Mouse (Mus musculus): ENCODE data around the gene Sbk1. TPM values are rescaled to one million over a fixed set of nuclear protein-coding genes. Genes with fewer than 3 reads are reported as not detected.

The Sbk1 gene
- polyA plus RNA-seq, 1 experiment = 29.2 TPM

DNA sequence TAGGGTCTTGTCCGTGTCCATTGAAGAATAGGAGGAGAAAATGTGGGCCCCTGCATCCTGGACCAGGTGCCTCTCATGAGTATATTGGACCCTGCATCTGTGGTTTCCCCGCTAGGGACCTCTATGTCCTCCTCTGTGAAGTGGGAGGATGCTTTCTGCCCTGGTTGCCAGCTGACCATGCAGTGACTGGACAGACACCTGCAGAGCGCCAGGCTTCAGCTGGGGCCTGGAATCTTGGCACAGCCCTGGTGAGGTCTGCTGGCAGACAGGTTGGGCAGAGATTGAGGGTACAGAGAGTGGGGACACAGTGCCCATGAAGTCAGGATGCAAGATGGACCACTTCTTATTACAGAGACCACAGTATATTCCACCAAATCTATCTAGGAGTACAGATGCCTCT is 22.4 kb upstream of the Sbk1 start:
- H3K27me3 ChIP-seq (replicated peaks; ENCODE audit: control insufficient read depth, insufficient read depth, low read length) = no peaks in the 10 kb centered on the region
- WGBS = 92% methylated on average over 3 of the region's 3 CpGs
- no peak for TF ChIP-seq POLR2A (IDR thresholded peaks at IDR 0.05; ENCODE audit: low read depth, low read length)
- TF ChIP-seq CTCF (conservative IDR thresholded peaks at IDR 0.05; ENCODE audit: insufficient read depth, insufficient read length, low read depth, low read length) = no peak

DNA sequence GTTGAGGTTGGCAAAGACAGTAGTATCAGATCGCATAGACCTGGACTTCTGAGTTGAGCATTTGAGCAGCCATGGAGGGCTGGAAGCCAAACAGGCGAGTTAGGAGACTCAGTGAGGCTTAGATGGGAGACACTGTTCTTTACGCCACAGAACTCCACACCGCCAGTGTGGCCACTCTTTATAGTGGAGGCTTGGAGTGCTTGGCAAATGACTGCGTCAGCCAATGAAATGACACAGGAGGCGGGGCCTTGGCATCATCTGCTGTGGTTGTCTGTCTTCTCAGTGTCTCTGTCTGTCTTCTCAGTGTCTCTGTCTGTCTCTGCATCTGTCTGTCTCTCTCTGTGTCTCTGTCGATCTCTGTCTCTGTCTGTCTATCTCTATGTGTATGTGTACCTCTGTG is 21.9 kb upstream of the Sbk1 start:
- Histone ChIP-seq H3K4me3 (ENCODE audit: insufficient read depth, low read depth, low read length) (no peak overlapping the region), H3K27ac (ENCODE audit: insufficient read depth, low read depth, low read length) (no peak overlapping the region), H3K27me3 (replicated peaks; ENCODE audit: control insufficient read depth, insufficient read depth, low read length) (no peaks in the 10 kb centered on the region), H3K36me3 (ENCODE audit: control insufficient read depth, insufficient read depth, low read length) (no peaks in the 10 kb centered on the region), H3K4me1 (ENCODE audit: control insufficient read depth, insufficient read depth, low read length) (no peaks in the 10 kb centered on the region)
- DNase-seq = no peak
- 82% methylated on average over 7 of the region's 7 CpGs for WGBS
- TF ChIP-seq POLR2A (IDR thresholded peaks at IDR 0.05; ENCODE audit: low read depth, low read length) (no peak), CTCF (conservative IDR thresholded peaks at IDR 0.05; ENCODE audit: insufficient read depth, insufficient read length, low read depth, low read length) (no peak)

More for the DNA sequence above, 22.4 kb upstream of the Sbk1 start:
- DNase-seq = no peak
- Histone ChIP-seq H3K36me3 (ENCODE audit: control insufficient read depth, insufficient read depth, low read length) (no peaks in the 10 kb centered on the region), H3K4me3 (ENCODE audit: insufficient read depth, low read depth, low read length) (no peak overlapping the region), H3K4me1 (ENCODE audit: control insufficient read depth, insufficient read depth, low read length) (no peaks in the 10 kb centered on the region), H3K27ac (ENCODE audit: insufficient read depth, low read depth, low read length) (no peak overlapping the region)

DNA sequence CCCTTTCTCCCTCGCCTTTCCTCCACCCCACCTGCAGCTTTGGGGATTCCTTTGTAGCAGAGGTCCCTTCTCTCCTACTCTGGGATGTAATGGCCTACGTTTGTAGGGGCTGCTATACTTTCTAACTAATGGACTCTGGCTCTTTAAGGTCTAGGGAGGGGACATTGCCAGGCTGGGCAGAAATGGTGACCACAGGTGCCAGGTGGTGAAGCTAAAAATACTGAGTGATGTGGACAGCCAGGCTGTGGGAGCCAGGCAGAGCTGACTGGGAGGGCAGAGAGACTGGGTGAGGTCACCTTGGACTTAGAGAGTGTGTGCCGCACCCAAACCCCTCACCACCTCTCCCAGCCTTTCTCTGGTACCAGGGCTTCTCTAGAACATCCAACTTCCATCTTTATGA is 20.7 kb upstream of the Sbk1 start:
- no peak overlapping the region for H3K27ac ChIP-seq (ENCODE audit: insufficient read depth, low read depth, low read length)
- H3K4me3 ChIP-seq (ENCODE audit: insufficient read depth, low read depth, low read length) = no peak overlapping the region
- no peaks in the 10 kb centered on the region for H3K36me3 ChIP-seq (ENCODE audit: control insufficient read depth, insufficient read depth, low read length)
- no peak for DNase-seq
- H3K4me1 ChIP-seq (ENCODE audit: control insufficient read depth, insufficient read depth, low read length) = no peaks in the 10 kb centered on the region
- WGBS = 68% methylated on average over 3 of the region's 3 CpGs
- TF ChIP-seq POLR2A (IDR thresholded peaks at IDR 0.05; ENCODE audit: low read depth, low read length) (no peak), CTCF (conservative IDR thresholded peaks at IDR 0.05; ENCODE audit: insufficient read depth, insufficient read length, low read depth, low read length) (no peak)
- H3K27me3 ChIP-seq (replicated peaks; ENCODE audit: control insufficient read depth, insufficient read depth, low read length) = no peaks in the 10 kb centered on the region

DNA sequence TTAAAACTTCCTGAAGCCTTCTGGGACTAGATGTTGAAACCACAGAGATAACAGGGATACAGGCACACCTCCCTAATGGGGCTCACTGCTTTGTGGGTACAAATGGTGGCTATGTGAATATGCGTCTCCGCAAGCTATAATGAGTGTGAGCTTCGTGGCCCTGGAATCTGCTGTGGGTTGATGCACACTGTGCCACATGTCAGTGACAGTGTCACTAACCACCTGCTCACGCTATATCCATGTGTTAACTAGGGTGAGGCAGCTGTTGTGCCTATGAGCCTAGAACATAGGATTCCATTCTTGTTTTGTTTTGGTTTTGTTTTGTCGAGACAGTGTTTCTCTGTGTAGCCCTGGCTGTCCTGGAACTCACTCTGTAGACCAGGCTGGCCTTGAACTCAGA is 20.2 kb upstream of the Sbk1 start:
- TF ChIP-seq POLR2A (IDR thresholded peaks at IDR 0.05; ENCODE audit: low read depth, low read length) = no peak
- no peak for TF ChIP-seq CTCF (conservative IDR thresholded peaks at IDR 0.05; ENCODE audit: insufficient read depth, insufficient read length, low read depth, low read length)
- no peak for DNase-seq
- WGBS = 94% methylated on average over 5 of the region's 5 CpGs
- H3K36me3 ChIP-seq (ENCODE audit: control insufficient read depth, insufficient read depth, low read length) = no peaks in the 10 kb centered on the region
- H3K27me3 ChIP-seq (replicated peaks; ENCODE audit: control insufficient read depth, insufficient read depth, low read length) = no peaks in the 10 kb centered on the region
- no peaks in the 10 kb centered on the region for H3K4me1 ChIP-seq (ENCODE audit: control insufficient read depth, insufficient read depth, low read length)
- no peak overlapping the region for H3K4me3 ChIP-seq (ENCODE audit: insufficient read depth, low read depth, low read length)
- H3K27ac ChIP-seq (ENCODE audit: insufficient read depth, low read depth, low read length) = no peak overlapping the region

DNA sequence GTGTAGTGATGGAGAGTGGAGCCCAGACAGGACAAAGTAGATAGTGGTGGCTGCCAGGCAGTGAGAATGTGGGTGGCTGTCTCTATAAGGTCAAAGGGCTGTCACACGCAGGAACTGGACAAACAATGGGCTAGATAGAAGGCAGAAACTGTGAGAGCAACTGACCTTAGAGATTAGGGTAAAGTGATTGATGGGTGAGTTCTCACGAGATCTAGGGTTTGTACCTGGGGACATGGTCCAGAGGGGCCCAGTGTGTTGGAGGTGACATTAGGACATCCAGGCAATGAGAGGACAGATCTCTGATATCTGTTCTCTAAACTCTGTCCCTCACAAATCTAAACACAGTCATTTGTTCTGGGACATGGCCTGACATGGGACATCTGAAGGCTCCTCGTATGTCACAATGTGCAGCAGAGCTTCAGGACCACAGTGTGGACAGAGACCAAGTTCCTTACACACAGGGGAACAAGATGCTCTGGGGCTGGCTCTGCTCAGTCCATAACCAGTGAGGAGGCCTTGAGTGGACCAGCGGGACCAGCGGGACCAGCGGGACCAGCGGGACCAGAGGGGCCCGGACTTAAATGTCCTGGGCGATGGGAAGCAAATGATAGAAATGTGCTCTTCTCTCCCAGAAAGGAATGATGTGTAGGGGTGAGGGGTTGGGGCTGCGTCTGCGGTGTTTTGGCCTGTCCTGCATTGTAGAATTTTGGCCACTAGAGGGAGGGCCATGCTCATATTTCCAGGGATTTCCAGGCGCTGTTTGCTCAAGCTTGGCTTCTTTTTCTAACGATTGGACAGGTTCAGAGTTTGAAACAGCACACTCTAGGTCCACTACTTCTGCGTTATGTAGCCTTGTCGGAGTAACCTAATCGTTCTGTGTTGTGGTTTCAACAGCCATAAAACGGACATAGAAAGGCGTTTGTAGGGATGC is 11.9 kb upstream of the Sbk1 start:
- 8% methylated on average over 18 of the region's 18 CpGs for WGBS
- peak; percentile 96 for TF ChIP-seq CTCF (conservative IDR thresholded peaks at IDR 0.05; ENCODE audit: insufficient read depth, insufficient read length, low read depth, low read length)
- TF ChIP-seq POLR2A (IDR thresholded peaks at IDR 0.05; ENCODE audit: low read depth, low read length) = no peak
- H3K4me1 ChIP-seq (ENCODE audit: control insufficient read depth, insufficient read depth, low read length) = no peaks in the 10 kb centered on the region
- no peak overlapping the region for H3K4me3 ChIP-seq (ENCODE audit: insufficient read depth, low read depth, low read length)
- H3K36me3 ChIP-seq (ENCODE audit: control insufficient read depth, insufficient read depth, low read length) = no peaks in the 10 kb centered on the region
- H3K27me3 ChIP-seq (replicated peaks; ENCODE audit: control insufficient read depth, insufficient read depth, low read length) = no peaks in the 10 kb centered on the region
- no peak overlapping the region for H3K27ac ChIP-seq (ENCODE audit: insufficient read depth, low read depth, low read length)
- peak; percentile 73 for DNase-seq

DNA sequence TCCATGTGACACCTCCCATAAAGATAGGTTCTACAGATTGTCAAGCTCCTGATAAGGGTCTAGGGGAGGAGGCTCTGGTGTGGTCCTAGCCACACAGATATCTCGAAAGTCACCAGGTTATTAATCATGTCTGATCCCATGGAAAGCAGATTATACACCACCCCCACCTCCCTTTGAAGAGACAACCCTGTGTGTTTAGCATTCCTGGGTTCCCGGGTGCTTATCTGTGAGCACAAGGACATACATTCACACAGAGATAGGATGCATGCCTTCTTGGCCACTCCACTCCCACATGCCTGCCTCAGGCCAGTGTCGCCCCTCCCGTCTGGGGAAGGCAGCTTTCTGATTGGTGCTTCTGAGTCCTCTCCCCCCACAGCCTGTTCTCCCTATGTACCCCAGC is 10.6 kb upstream of the Sbk1 start:
- Histone ChIP-seq H3K27ac (ENCODE audit: insufficient read depth, low read depth, low read length) (no peak overlapping the region), H3K4me1 (ENCODE audit: control insufficient read depth, insufficient read depth, low read length) (no peaks in the 10 kb centered on the region), H3K27me3 (replicated peaks; ENCODE audit: control insufficient read depth, insufficient read depth, low read length) (no peaks in the 10 kb centered on the region), H3K4me3 (ENCODE audit: insufficient read depth, low read depth, low read length) (no peak overlapping the region), H3K36me3 (ENCODE audit: control insufficient read depth, insufficient read depth, low read length) (no peaks in the 10 kb centered on the region)
- DNase-seq = no peak
- TF ChIP-seq POLR2A (IDR thresholded peaks at IDR 0.05; ENCODE audit: low read depth, low read length) = no peak
- no peak for TF ChIP-seq CTCF (conservative IDR thresholded peaks at IDR 0.05; ENCODE audit: insufficient read depth, insufficient read length, low read depth, low read length)
- WGBS = 82% methylated on average over 4 of the region's 4 CpGs

DNA sequence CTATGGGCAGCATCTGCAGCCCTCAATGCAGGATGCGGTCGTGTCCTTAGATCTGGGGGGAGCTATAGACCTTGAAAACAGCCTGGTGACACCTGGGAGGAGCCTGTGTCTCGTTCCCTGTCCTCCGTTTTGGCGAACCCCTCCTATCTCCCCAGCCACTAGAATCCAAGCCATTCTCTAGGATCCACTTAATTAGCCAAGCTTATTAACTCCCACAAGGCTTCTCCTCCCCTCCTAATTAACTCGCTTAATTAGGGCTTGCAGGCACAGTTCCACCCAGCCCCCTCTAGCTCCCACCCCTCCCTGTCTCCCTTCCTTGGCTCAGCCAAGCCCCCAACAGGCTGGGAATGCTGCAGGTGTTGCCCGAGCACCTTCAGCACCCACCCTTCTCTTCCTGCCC is 8.5 kb upstream of the Sbk1 start:
- no peaks in the 10 kb centered on the region for H3K4me1 ChIP-seq (ENCODE audit: control insufficient read depth, insufficient read depth, low read length)

More for the DNA sequence above, 8.5 kb upstream of the Sbk1 start:
- no peak for DNase-seq
- no peaks in the 10 kb centered on the region for H3K36me3 ChIP-seq (ENCODE audit: control insufficient read depth, insufficient read depth, low read length)
- no peak overlapping the region for H3K27ac ChIP-seq (ENCODE audit: insufficient read depth, low read depth, low read length)
- 52% methylated on average over 7 of the region's 7 CpGs for WGBS
- H3K4me3 ChIP-seq (ENCODE audit: insufficient read depth, low read depth, low read length) = no peak overlapping the region
- no peak for TF ChIP-seq CTCF (conservative IDR thresholded peaks at IDR 0.05; ENCODE audit: insufficient read depth, insufficient read length, low read depth, low read length)
- TF ChIP-seq POLR2A (IDR thresholded peaks at IDR 0.05; ENCODE audit: low read depth, low read length) = no peak
- H3K27me3 ChIP-seq (replicated peaks; ENCODE audit: control insufficient read depth, insufficient read depth, low read length) = no peaks in the 10 kb centered on the region
